Mouse (Mus musculus): ENCODE results near the gene Fam83f. TPM values are rescaled to one million over a fixed set of nuclear protein-coding genes. Genes with fewer than 3 reads are reported as not detected.
"Not testable (repeated sequence)": the region's sequence is repeated elsewhere in the genome, so short reads cannot be mapped to it uniquely, and the experiment has no call there.

Gene Fam83f
- polyA plus RNA-seq, 1 experiment from 2014 or later, result 0.60 TPM

DNA sequence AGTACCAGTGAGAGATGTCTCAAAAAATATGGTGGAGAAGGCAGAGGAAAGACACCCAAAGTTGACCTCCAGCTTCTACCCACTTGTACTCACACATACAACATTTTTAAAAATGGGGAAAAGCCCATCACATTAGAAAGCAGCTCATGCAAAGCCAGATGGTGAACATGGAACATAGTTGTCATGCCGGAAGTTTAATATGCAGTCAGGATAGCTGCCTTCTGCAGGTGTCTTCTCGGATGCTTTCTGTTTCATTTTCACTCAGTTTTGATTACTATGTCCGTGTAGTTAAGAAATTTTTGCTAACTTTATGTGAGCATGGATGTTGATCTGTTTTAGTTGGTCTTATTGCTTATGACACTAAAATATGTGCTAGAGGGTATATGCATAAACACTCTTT, 63.7 kb downstream of the Fam83f start:
- Histone ChIP-seq H3K4me1 (ENCODE audit: control insufficient read depth, insufficient read depth, low read length) (no peaks in the 10 kb centered on the region), H3K36me3 (ENCODE audit: control insufficient read depth, insufficient read depth, low read length) (no peaks in the 10 kb centered on the region), H3K27me3 (ENCODE audit: control insufficient read depth, insufficient read depth, low read length) (no peaks in the 10 kb centered on the region), H3K27ac (replicated peaks; ENCODE audit: low read depth, low read length) (no peak overlapping the region), H3K9ac (ENCODE audit: low read length) (no peak overlapping the region), H3K4me3 (ENCODE audit: low read depth, low read length) (no peak overlapping the region), H3K4me2 (ENCODE audit: low read depth, severe bottlenecking) (no peak overlapping the region), H3K9me3 (ENCODE audit: control insufficient read depth, low read length) (no peaks in the 10 kb centered on the region)
- 91% methylated on average over 3 of the region's 3 CpGs for WGBS
- DNase-seq (ENCODE audit: low spot score) (no peak), ATAC-seq (ENCODE audit: insufficient number of reproducible peaks, low FRiP score, low TSS enrichment, low read depth) (no peak)

DNA sequence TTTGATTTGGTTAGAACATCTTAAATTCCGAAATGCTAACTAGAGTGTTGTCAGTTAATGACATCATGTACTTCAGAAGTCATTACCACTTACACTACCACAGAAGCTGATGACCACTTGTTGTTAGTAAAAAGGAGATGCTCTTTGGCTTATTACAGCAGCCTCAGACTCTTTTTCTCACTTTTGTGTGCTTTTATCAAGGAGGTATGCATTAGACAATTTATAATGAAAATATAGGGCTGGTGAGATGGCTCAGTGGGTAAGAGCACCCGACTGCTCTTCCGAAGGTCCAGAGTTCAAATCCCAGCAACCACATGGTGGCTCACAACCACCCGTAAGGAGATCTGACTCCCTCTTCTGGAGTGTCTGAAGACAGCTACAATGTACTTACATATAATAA, 64.1 kb downstream of the Fam83f start:
- H3K4me1 ChIP-seq (ENCODE audit: control insufficient read depth, insufficient read depth, low read length); DNase-seq (ENCODE audit: low spot score); H3K4me2 ChIP-seq (ENCODE audit: low read depth, severe bottlenecking); H3K27ac ChIP-seq (replicated peaks; ENCODE audit: low read depth, low read length); H3K9me3 ChIP-seq (ENCODE audit: control insufficient read depth, low read length); ATAC-seq (ENCODE audit: insufficient number of reproducible peaks, low FRiP score, low TSS enrichment, low read depth); H3K27me3 ChIP-seq (ENCODE audit: control insufficient read depth, insufficient read depth, low read length); H3K9ac ChIP-seq (ENCODE audit: low read length); H3K36me3 ChIP-seq (ENCODE audit: control insufficient read depth, insufficient read depth, low read length); H3K4me3 ChIP-seq (ENCODE audit: low read depth, low read length): not testable (repeated sequence)
- WGBS, result 88% methylated on average over 3 of the region's 4 CpGs

DNA sequence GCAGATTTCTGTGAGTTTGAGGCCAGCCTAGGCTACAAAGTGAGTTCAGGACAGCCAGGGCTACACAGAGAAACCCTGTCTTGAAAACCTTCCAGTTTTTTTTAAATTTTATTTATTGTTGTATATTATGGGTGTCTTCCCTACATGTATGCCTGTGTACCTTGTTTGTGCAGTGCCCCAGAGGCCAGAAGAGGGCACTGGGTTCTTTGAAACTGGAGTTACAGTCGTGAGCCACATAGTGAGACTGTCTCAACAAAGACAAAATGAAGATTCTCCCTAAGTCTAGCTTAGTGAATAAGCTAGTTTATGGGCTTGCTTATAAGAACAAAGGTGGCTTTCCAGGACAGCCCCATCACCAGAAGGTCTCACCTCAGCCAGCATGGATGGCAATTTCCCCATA, 64.9 kb downstream of the Fam83f start:
- Histone ChIP-seq H3K9me3 (ENCODE audit: control insufficient read depth, low read length) (no peaks in the 10 kb centered on the region), H3K4me2 (ENCODE audit: low read depth, severe bottlenecking) (no peak overlapping the region), H3K9ac (ENCODE audit: low read length) (no peak overlapping the region), H3K27ac (replicated peaks; ENCODE audit: low read depth, low read length) (no peak overlapping the region), H3K36me3 (ENCODE audit: control insufficient read depth, insufficient read depth, low read length) (no peaks in the 10 kb centered on the region), H3K27me3 (ENCODE audit: control insufficient read depth, insufficient read depth, low read length) (no peaks in the 10 kb centered on the region), H3K4me3 (ENCODE audit: low read depth, low read length) (no peak overlapping the region), H3K4me1 (ENCODE audit: control insufficient read depth, insufficient read depth, low read length) (no peaks in the 10 kb centered on the region)
- DNase-seq (ENCODE audit: low spot score) (no peak), ATAC-seq (ENCODE audit: insufficient number of reproducible peaks, low FRiP score, low TSS enrichment, low read depth) (no peak)
- WGBS, result 51% methylated on average over 1 of the region's 1 CpGs

DNA sequence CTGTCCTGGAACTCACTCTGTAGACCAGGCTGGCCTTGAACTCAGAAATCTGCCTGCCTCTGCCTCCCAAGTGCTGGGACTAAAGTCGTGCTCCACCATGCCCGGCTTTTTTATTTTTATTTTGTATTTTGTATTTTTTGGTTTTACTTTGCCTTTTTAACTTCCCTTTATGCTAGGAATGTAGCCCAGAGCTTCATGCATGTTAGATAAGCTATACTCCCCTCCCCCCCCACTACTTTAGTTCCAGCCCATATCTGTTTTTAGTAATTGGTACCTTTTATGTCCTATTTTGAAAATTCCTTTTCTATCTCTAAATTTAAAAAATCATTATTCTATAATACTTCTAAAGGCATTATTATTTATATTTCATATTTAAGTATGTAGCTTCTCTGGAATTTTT, 66.6 kb downstream of the Fam83f start:
- 90% methylated on average over 2 of the region's 2 CpGs for WGBS
- no peak for ATAC-seq (ENCODE audit: insufficient number of reproducible peaks, low FRiP score, low TSS enrichment, low read depth)
- Histone ChIP-seq H3K27me3 (ENCODE audit: control insufficient read depth, insufficient read depth, low read length) (no peaks in the 10 kb centered on the region), H3K9me3 (ENCODE audit: control insufficient read depth, low read length) (no peaks in the 10 kb centered on the region), H3K27ac (replicated peaks; ENCODE audit: low read depth, low read length) (no peak overlapping the region), H3K36me3 (ENCODE audit: control insufficient read depth, insufficient read depth, low read length) (no peaks in the 10 kb centered on the region), H3K4me1 (ENCODE audit: control insufficient read depth, insufficient read depth, low read length) (no peaks in the 10 kb centered on the region), H3K4me2 (ENCODE audit: low read depth, severe bottlenecking) (no peak overlapping the region), H3K4me3 (ENCODE audit: low read depth, low read length) (no peak overlapping the region), H3K9ac (ENCODE audit: low read length) (no peak overlapping the region)
- no peak for DNase-seq (ENCODE audit: low spot score)

DNA sequence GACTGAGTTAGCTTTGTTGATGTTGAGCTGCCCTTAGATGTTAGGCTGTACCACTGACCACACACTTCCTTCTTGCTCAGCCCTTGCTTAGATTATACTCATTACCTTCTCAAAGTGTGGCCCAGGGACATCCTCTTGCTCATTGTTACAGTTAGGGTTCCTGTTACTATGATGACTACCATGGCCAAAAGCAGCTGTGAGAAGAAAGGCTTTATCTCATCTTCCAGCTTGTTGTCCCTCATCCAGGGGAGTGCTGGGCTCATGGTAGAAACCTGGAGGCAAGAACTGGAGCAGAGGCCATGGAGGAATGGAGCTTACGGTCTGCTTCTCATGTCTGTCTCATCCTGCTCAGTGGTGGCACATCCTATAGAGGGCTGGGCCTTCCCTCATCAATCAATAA, 68.3 kb downstream of the Fam83f start:
- ATAC-seq (ENCODE audit: insufficient number of reproducible peaks, low FRiP score, low TSS enrichment, low read depth) (no peak), DNase-seq (ENCODE audit: low spot score) (no peak)
- Histone ChIP-seq H3K27me3 (ENCODE audit: control insufficient read depth, insufficient read depth, low read length) (no peaks in the 10 kb centered on the region), H3K4me1 (ENCODE audit: control insufficient read depth, insufficient read depth, low read length) (no peaks in the 10 kb centered on the region), H3K4me3 (ENCODE audit: low read depth, low read length) (no peak overlapping the region), H3K9me3 (ENCODE audit: control insufficient read depth, low read length) (no peaks in the 10 kb centered on the region), H3K36me3 (ENCODE audit: control insufficient read depth, insufficient read depth, low read length) (no peaks in the 10 kb centered on the region), H3K27ac (replicated peaks; ENCODE audit: low read depth, low read length) (no peak overlapping the region), H3K4me2 (ENCODE audit: low read depth, severe bottlenecking) (no peak overlapping the region), H3K9ac (ENCODE audit: low read length) (no peak overlapping the region)
- WGBS, result 83% methylated on average over 1 of the region's 1 CpGs

DNA sequence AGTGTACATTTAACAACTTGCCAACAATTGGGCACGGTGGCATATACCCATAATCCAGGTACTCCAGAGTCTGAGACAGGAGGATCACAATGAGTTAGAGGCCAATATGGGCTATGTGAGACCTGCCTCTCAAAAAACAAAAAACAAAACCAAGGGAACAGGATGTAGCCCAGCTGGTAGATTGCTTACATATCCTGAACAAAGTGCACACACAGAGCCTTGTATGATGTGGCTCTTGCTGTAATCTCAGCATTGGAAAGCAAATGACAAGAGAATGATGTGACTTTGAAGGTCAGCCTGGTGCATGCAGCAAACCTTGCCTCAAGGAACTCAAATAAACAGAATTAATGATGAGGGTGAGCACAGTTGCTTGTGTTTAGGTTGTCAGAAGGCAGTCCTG, 70.2 kb downstream of the Fam83f start:
- ATAC-seq (ENCODE audit: insufficient number of reproducible peaks, low FRiP score, low TSS enrichment, low read depth), result no peak
- Histone ChIP-seq H3K27me3 (ENCODE audit: control insufficient read depth, insufficient read depth, low read length) (no peaks in the 10 kb centered on the region), H3K4me2 (ENCODE audit: low read depth, severe bottlenecking) (no peak overlapping the region), H3K36me3 (ENCODE audit: control insufficient read depth, insufficient read depth, low read length) (no peaks in the 10 kb centered on the region), H3K4me1 (ENCODE audit: control insufficient read depth, insufficient read depth, low read length) (no peaks in the 10 kb centered on the region), H3K4me3 (ENCODE audit: low read depth, low read length) (no peak overlapping the region), H3K27ac (replicated peaks; ENCODE audit: low read depth, low read length) (no peak overlapping the region), H3K9me3 (ENCODE audit: control insufficient read depth, low read length) (no peaks in the 10 kb centered on the region), H3K9ac (ENCODE audit: low read length) (no peak overlapping the region)
- WGBS, result 87% methylated on average over 1 of the region's 1 CpGs
- no peak for DNase-seq (ENCODE audit: low spot score)

DNA sequence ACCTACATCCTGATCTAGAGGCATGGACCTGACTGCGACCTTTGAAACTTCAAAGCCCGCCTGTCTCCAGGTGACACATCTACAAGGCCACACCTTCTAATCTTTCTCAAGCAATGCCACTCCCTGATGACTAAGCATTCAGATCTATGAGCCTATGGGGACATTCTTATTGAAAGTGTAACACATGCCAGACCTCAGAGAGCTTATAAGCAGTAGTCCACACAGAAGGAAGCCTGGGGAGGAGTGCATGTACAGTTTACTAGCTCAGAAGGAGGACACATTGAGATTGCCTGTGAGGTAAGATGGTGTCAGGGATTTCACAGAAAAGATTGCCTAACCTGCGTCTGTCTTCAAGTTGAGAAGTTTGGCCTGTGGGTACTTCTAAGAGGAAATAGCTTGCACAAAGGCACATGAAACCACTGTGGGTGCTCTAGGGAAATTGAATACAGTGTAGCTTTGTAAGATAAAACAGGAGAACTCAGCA, 71.4 kb downstream of the Fam83f start:
- no peaks in the 10 kb centered on the region for H3K4me1 ChIP-seq (ENCODE audit: control insufficient read depth, insufficient read depth, low read length)
- WGBS, result 90% methylated on average over 3 of the region's 3 CpGs
- H3K4me2 ChIP-seq (ENCODE audit: low read depth, severe bottlenecking), result no peak overlapping the region
- no peaks in the 10 kb centered on the region for H3K27me3 ChIP-seq (ENCODE audit: control insufficient read depth, insufficient read depth, low read length)
- no peaks in the 10 kb centered on the region for H3K9me3 ChIP-seq (ENCODE audit: control insufficient read depth, low read length)
- no peak overlapping the region for H3K9ac ChIP-seq (ENCODE audit: low read length)
- no peaks in the 10 kb centered on the region for H3K36me3 ChIP-seq (ENCODE audit: control insufficient read depth, insufficient read depth, low read length)
- no peak for ATAC-seq (ENCODE audit: insufficient number of reproducible peaks, low FRiP score, low TSS enrichment, low read depth)
- DNase-seq (ENCODE audit: low spot score), result no peak
- no peak overlapping the region for H3K27ac ChIP-seq (replicated peaks; ENCODE audit: low read depth, low read length)
- H3K4me3 ChIP-seq (ENCODE audit: low read depth, low read length), result no peak overlapping the region

DNA sequence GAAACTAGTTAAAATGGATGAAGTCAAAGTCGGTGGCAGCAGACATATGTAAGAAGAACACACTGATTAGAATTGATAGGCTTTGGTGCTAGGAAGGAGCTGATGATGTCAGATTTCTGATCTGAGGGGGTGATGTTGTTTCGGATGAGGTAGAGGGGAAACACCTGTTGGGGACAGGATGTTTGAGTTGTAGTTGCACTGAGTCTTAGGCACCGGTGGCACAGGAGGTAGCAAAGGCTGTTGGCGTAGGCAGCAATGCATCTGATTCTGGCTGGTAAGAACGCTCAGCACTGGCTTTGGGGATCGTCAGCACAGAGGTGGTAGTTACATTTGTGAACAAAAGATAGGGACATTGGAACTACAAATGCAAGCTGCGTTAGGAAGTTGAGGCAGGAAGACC, 72.0 kb downstream of the Fam83f start:
- no peak overlapping the region for H3K9ac ChIP-seq (ENCODE audit: low read length)
- no peak overlapping the region for H3K4me3 ChIP-seq (ENCODE audit: low read depth, low read length)
- no peak for ATAC-seq (ENCODE audit: insufficient number of reproducible peaks, low FRiP score, low TSS enrichment, low read depth)
- no peak overlapping the region for H3K27ac ChIP-seq (replicated peaks; ENCODE audit: low read depth, low read length)
- WGBS, result 87% methylated on average over 7 of the region's 7 CpGs
- H3K4me2 ChIP-seq (ENCODE audit: low read depth, severe bottlenecking), result no peak overlapping the region
- H3K27me3 ChIP-seq (ENCODE audit: control insufficient read depth, insufficient read depth, low read length), result no peaks in the 10 kb centered on the region
- H3K36me3 ChIP-seq (ENCODE audit: control insufficient read depth, insufficient read depth, low read length), result no peaks in the 10 kb centered on the region
- no peaks in the 10 kb centered on the region for H3K4me1 ChIP-seq (ENCODE audit: control insufficient read depth, insufficient read depth, low read length)
- H3K9me3 ChIP-seq (ENCODE audit: control insufficient read depth, low read length), result no peaks in the 10 kb centered on the region
- no peak for DNase-seq (ENCODE audit: low spot score)

DNA sequence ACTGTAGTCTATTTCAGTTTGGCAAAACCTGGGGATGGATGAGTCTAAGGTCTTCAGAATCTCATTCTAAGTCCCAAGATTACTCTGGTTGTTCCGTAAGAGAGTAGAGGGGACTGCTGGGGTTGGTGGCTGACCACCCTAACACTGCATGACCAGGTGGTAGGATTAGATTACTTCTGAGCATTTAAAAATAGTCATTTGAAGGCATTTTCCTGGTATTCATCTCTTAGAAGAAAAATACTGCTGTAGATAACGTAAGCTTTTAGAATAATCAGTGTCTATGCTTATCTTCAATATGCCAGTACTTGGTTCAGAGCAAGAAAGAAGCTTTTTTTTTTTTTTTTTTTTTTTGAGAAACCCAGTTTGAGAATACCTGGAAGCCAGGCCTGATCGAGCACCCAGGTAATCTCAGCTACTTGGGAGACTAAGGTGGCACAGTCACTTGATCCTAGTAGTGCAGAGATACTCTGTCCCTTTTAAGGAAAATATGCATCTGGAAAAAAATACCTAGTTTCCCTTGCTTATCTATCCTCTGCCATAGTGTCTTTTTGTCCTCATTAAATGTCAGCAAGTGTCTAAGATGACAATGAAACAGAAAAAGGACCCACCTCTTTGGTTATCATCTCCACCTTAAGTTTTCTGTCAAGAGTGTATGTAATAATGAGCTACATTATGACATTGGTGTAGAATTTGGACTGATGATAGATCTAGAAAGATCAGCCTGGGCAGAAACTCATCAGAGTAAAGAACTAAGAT, 73.2 kb downstream of the Fam83f start:
- Histone ChIP-seq H3K4me3 (ENCODE audit: low read depth, low read length) (no peak overlapping the region), H3K9me3 (ENCODE audit: control insufficient read depth, low read length) (no peaks in the 10 kb centered on the region), H3K27me3 (ENCODE audit: control insufficient read depth, insufficient read depth, low read length) (no peaks in the 10 kb centered on the region), H3K27ac (replicated peaks; ENCODE audit: low read depth, low read length) (no peak overlapping the region), H3K9ac (ENCODE audit: low read length) (no peak overlapping the region), H3K36me3 (ENCODE audit: control insufficient read depth, insufficient read depth, low read length) (no peaks in the 10 kb centered on the region), H3K4me1 (ENCODE audit: control insufficient read depth, insufficient read depth, low read length) (no peaks in the 10 kb centered on the region), H3K4me2 (ENCODE audit: low read depth, severe bottlenecking) (no peak overlapping the region)
- WGBS, result 86% methylated on average over 3 of the region's 3 CpGs
- ATAC-seq (ENCODE audit: insufficient number of reproducible peaks, low FRiP score, low TSS enrichment, low read depth), result no peak
- DNase-seq (ENCODE audit: low spot score), result no peak
